Comparison of ENCODE assay signal across 14 mouse cellular contexts in genomic region chr9:62484107-62484506, GRCm38 (mm10). TPM values are rescaled to one million over a fixed set of nuclear protein-coding genes. Genes with fewer than 3 reads are reported as not detected.
DNase-seq lines count a peak whose midpoint lies in the region; ATAC-seq and TF ChIP-seq lines count a peak whose summit lies in the region.
"Had no signal": no experiment of that assay in that cellular context is flagged by ENCODE, and none has a peak within 500 bp of the region (broad histone marks: within the 10 kb centered on the region; RNA-seq: fewer than 3 reads in every experiment).

No protein-coding gene starts in this region.

- peak overlapping the region; percentile 6; the same call in 1 of the 2 replicates for H3K27ac ChIP-seq in left cerebral cortex, adult 2 months
- peak overlapping the region; percentile 92 for H3K27ac ChIP-seq in forebrain, embryonic 15.5 days (replicated peaks)
- no peak overlapping the region for H3K27ac ChIP-seq in midbrain, embryonic 14.5 days (replicated peaks; ENCODE audit: low read depth, low read length)
- H3K27ac ChIP-seq in kidney, embryonic 16.5 days (ENCODE audit: low read length) = no peak overlapping the region
- H3K27ac ChIP-seq: heart, embryonic 15.5 days; limb, embryonic 12.5 days had no signal

- peak; percentile 75 for ATAC-seq in forebrain, embryonic 15.5 days (replicated peaks)
- ATAC-seq in midbrain, embryonic 14.5 days (ENCODE audit: low FRiP score, low TSS enrichment) = peak; percentile 66; the same call in 1 of the 2 replicates
- ATAC-seq in kidney, embryonic 16.5 days (ENCODE audit: low FRiP score, low TSS enrichment) = no peak

- WGBS in forebrain, embryonic 15.5 days = 13% methylated on average over 4 of the region's 4 CpGs
- 16% methylated on average over 4 of the region's 4 CpGs for WGBS in midbrain, embryonic 14.5 days
- 35% methylated on average over 4 of the region's 4 CpGs for WGBS in kidney, embryonic 16.5 days

- no peak overlapping the region for H3K9ac ChIP-seq in forebrain, embryonic 15.5 days (replicated peaks)
- H3K9ac ChIP-seq in midbrain, embryonic 14.5 days (replicated peaks; ENCODE audit: low read length) = no peak overlapping the region
- H3K9ac ChIP-seq in kidney, embryonic 16.5 days (replicated peaks; ENCODE audit: low read length) = no peak overlapping the region
- H3K9ac ChIP-seq: heart, embryonic 15.5 days; limb, embryonic 12.5 days had no signal

- H3K4me1 ChIP-seq in forebrain, embryonic 15.5 days = peaks cover 65% of the 10 kb centered on the region
- peaks cover 19% of the 10 kb centered on the region for H3K4me1 ChIP-seq in midbrain, embryonic 14.5 days (ENCODE audit: control insufficient read depth, insufficient read depth, low read length)
- peaks cover 12% of the 10 kb centered on the region; the same call in 1 of the 2 replicates for H3K4me1 ChIP-seq in kidney, embryonic 16.5 days (ENCODE audit: insufficient read depth, low read length)

- DNase-seq in adrenal gland, postnatal 10 days = peak; percentile 50
- DNase-seq in adrenal gland, postnatal 25 days = no peak
- DNase-seq in left cerebral cortex, adult 2 months (ENCODE audit: extremely low spot score in 1 of 2, low spot score in 2 of 2) = no peak
- DNase-seq in left cerebral cortex, postnatal 14 days (ENCODE audit: low spot score in 2 of 2) = no peak
- peak; percentile 56 for DNase-seq in midbrain, embryonic 14.5 days
- DNase-seq in urinary bladder, postnatal 4 days (ENCODE audit: low spot score in 2 of 2) = no peak
- DNase-seq: gastrocnemius, postnatal 10 days; kidney, postnatal 4 days; lung, adult 18-20 months had no signal

- intact Hi-C loops in left cerebral cortex, adult 2 months (cut with DNase I) = no loop called here
- intact Hi-C loops in left cerebral cortex, postnatal 14 days (cut with DNase I) = no loop called here

- no peaks in the 10 kb centered on the region for H3K27me3 ChIP-seq in forebrain, embryonic 15.5 days
- no peaks in the 10 kb centered on the region for H3K27me3 ChIP-seq in midbrain, embryonic 14.5 days (ENCODE audit: control insufficient read depth, insufficient read depth, low read length)
- H3K27me3 ChIP-seq in kidney, embryonic 16.5 days (ENCODE audit: insufficient read depth, low read length) = no peaks in the 10 kb centered on the region
- H3K27me3 ChIP-seq: heart, embryonic 15.5 days; limb, embryonic 12.5 days had no signal

- no peaks in the 10 kb centered on the region for H3K9me3 ChIP-seq in forebrain, embryonic 15.5 days
- no peaks in the 10 kb centered on the region for H3K9me3 ChIP-seq in midbrain, embryonic 14.5 days (ENCODE audit: control insufficient read depth, low read length)
- H3K9me3 ChIP-seq in kidney, embryonic 16.5 days (ENCODE audit: low read length) = no peaks in the 10 kb centered on the region
- H3K9me3 ChIP-seq: heart, embryonic 15.5 days; limb, embryonic 12.5 days had no signal

- H3K36me3 ChIP-seq in forebrain, embryonic 15.5 days = peaks cover 7% of the 10 kb centered on the region; the same call in 1 of the 2 replicates
- H3K36me3 ChIP-seq in midbrain, embryonic 14.5 days (ENCODE audit: control insufficient read depth, insufficient read depth, low read length) = 0 out of 2 replicates have a peak, but pooled peaks cover 4% of the 10 kb centered on the region
- H3K36me3 ChIP-seq in kidney, embryonic 16.5 days (ENCODE audit: insufficient read depth, low read length) = 0 out of 2 replicates have a peak, but pooled peaks cover 3% of the 10 kb centered on the region
- H3K36me3 ChIP-seq: heart, embryonic 15.5 days; limb, embryonic 12.5 days had no signal

- H3K4me3 ChIP-seq in left cerebral cortex, adult 2 months = no peak overlapping the region
- H3K4me3 ChIP-seq in forebrain, embryonic 15.5 days = no peak overlapping the region
- H3K4me3 ChIP-seq in midbrain, embryonic 14.5 days (replicated peaks; ENCODE audit: low read depth, low read length) = no peak overlapping the region
- H3K4me3 ChIP-seq in kidney, embryonic 16.5 days (ENCODE audit: low read length) = no peak overlapping the region
- H3K4me3 ChIP-seq: heart, embryonic 15.5 days; limb, embryonic 12.5 days had no signal

- no peak overlapping the region for H3K4me2 ChIP-seq in forebrain, embryonic 15.5 days (replicated peaks)
- H3K4me2 ChIP-seq in midbrain, embryonic 14.5 days (ENCODE audit: low read length) = no peak overlapping the region
- no peak overlapping the region for H3K4me2 ChIP-seq in kidney, embryonic 16.5 days (replicated peaks; ENCODE audit: low read depth, low read length)
- H3K4me2 ChIP-seq: heart, embryonic 15.5 days; limb, embryonic 12.5 days had no signal

- TF ChIP-seq CTCF in left cerebral cortex, adult 2 months (IDR thresholded peaks at IDR 0.05) = no peak; the same call in none of the 2 replicates

RNA-seq across cellular contexts. Expression of gene Coro2b, which starts 52.7 kb away (rescaled TPM):
- 10 to 100 TPM; 18.1 to 22.3 TPM for total RNA-seq in adrenal gland, postnatal 10 days (2021)
- 16.2 and 20.4 TPM in 2 replicates for total RNA-seq in adrenal gland, postnatal 25 days (2021)
- 100 to 1,000 TPM; 178 to 185 TPM for total RNA-seq in left cerebral cortex, adult 2 months (2021)
- 100 to 1,000 TPM; 142 to 155 TPM for total RNA-seq in left cerebral cortex, postnatal 14 days (2021)
- 41.0 and 48.8 TPM in 2 replicates for polyA plus RNA-seq in forebrain, embryonic 15.5 days (2015; fragmentation: Nextera tagmentation; extraction: Ambion mirVana)
- polyA plus RNA-seq in midbrain, embryonic 14.5 days (2014; fragmentation: Nextera tagmentation; extraction: Ambion mirVana) = 33.2 and 34.5 TPM in 2 replicates
- polyA plus RNA-seq in kidney, embryonic 16.5 days (2015; fragmentation: Nextera tagmentation; extraction: Ambion mirVana) = 19.9 and 22.1 TPM in 2 replicates
- total RNA-seq: neutrophil, adult 5-6 weeks had no signal

Comparison
In these comparisons a context has a peak if more than half of its experiments do, and no peak if none do; other contexts are left out.
1. DNase-seq: peak in adrenal gland, postnatal 10 days (single experiment) and midbrain, embryonic 14.5 days (single experiment); none in adrenal gland, postnatal 25 days (single experiment), left cerebral cortex, adult 2 months (0 of 2), left cerebral cortex, postnatal 14 days (0 of 2) and urinary bladder, postnatal 4 days (0 of 2).
2. H3K27ac ChIP-seq: peak in left cerebral cortex, adult 2 months (single experiment) and forebrain, embryonic 15.5 days (single experiment); none in midbrain, embryonic 14.5 days (single experiment) and kidney, embryonic 16.5 days (single experiment).